Mouse (Mus musculus): ENCODE data around the gene Kmt5c.

GRCm38 (mm10) chr7:4725169-4725568 is 14.7 kb upstream of the Kmt5c start, which contains the start of gene Tmem150b:
- TF ChIP-seq POLR2A (IDR thresholded peaks at IDR 0.05; ENCODE audit: control insufficient read depth, extremely low read depth, insufficient read depth, low read length, poor library complexity) (no peak), CTCF (IDR thresholded peaks at IDR 0.05; ENCODE audit: borderline replicate concordance, control insufficient read depth, extremely low read depth, insufficient read depth, low read length, poor library complexity) (no peak)

Measured in thymus, adult 2 months (tissue).